Mouse (Mus musculus) hindbrain, embryonic 16.5 days (tissue): Measurements from ENCODE around the gene Zfp704. TPM values are rescaled to one million over a fixed set of nuclear protein-coding genes. Genes with fewer than 3 reads are reported as not detected.

Experiments
- ATAC-seq: fragments of 200-750 bp; cut with Nextera tagmentation; 2 replicates; pipeline ENCODE4 v1.8.0; 2017; ENCODE audit warnings: moderate TSS enrichment, moderate library complexity
- H3K27ac ChIP-seq: fragments of 300-500 bp; sonication (generic); 2 replicates; pipeline ENCODE4 v1.5.1; 2014; ENCODE audit warnings: low read depth, mild to moderate bottlenecking, control low read depth, low read length, moderate library complexity
- H3K27me3 ChIP-seq: fragments of 300-500 bp; sonication (generic); replicated peaks from 2 replicates; pipeline ENCODE4 v1.6.1; 2014; ENCODE audit warnings: low read length; ENCODE audit not compliant: control insufficient read depth, insufficient read depth
- H3K36me3 ChIP-seq: fragments of 300-500 bp; sonication (generic); 2 replicates; pipeline ENCODE4 v1.6.1; 2014; ENCODE audit warnings: mild to moderate bottlenecking, low read length, moderate library complexity, mixed read lengths; ENCODE audit not compliant: control insufficient read depth, insufficient read depth
- H3K4me1 ChIP-seq: fragments of 300-500 bp; sonication (generic); 2 replicates; pipeline ENCODE4 v1.6.1; 2014; ENCODE audit warnings: low read depth, low read length; ENCODE audit not compliant: control insufficient read depth, insufficient read depth
- H3K4me2 ChIP-seq: fragments of 300-500 bp; sonication (generic); 2 replicates; pipeline ENCODE4 v1.6.1; 2014; ENCODE audit warnings: mild to moderate bottlenecking, low read length, control low read depth, moderate library complexity
- H3K4me3 ChIP-seq: fragments of 300-500 bp; sonication (generic); 2 replicates; pipeline ENCODE4 v1.5.1; 2014; ENCODE audit warnings: mild to moderate bottlenecking, low read length, control low read depth, moderate library complexity
- H3K9ac ChIP-seq: fragments of 300-500 bp; sonication (generic); 2 replicates; pipeline ENCODE4 v1.6.1; 2014; ENCODE audit warnings: low read depth, mild to moderate bottlenecking, control low read depth, low read length, moderate library complexity
- H3K9me3 ChIP-seq: fragments of 300-500 bp; sonication (generic); 2 replicates; pipeline ENCODE4 v1.6.1; 2014; ENCODE audit warnings: mild to moderate bottlenecking, low read length, moderate library complexity; ENCODE audit not compliant: control insufficient read depth
- WGBS: fragments of 180-500 bp; shearing (Covaris S2); extraction: QIAGEN DNeasy Blood & Tissue Kit; methylation state at CpG from one replicate; pipeline ENCODE4 v1.1.7; 2014; 5-methylcytosine and 5-hydroxymethylcytosine counted together
- polyA plus RNA-seq: library from polyadenylated mRNA; unstranded; fragments of >200 nt; fragmentation: Nextera tagmentation; extraction: Ambion mirVana; gene quantifications from 2 replicates; pipeline ENCODE4 v1.2.1, GENCODE M21; 2015

The Zfp704 gene
- polyA plus RNA-seq, 1 experiment from 2014 or later = 13.3 TPM

DNA sequence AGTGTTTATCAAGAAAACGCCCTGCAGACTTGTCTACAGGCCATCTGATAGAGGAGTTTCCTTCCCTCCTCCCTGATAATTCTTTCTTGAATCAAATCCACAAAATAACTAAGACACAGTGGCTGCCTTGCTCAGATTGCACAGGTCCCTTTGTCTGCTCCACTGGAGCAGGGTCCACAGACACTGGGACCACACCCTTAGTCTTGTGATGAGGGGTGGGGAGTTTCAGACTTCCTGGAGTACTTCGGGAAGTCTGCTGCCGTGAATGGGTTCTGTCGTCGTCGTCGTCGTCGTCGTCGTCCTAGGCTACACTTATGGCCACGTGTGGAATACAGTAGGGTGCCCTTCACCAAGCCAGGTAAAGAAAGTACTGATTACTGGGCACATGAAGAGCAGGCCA lies 4.8 kb upstream of the Zfp704 start:
- Histone ChIP-seq H3K27me3 (no peaks in the 10 kb centered on the region), H3K4me3 (no peak overlapping the region), H3K27ac (no peak overlapping the region), H3K4me2 (no peak overlapping the region), H3K9me3 (no peaks in the 10 kb centered on the region), H3K9ac (no peak overlapping the region), H3K36me3 (no peaks in the 10 kb centered on the region), H3K4me1 (peaks cover 3% of the 10 kb centered on the region; the same call in 1 of the 2 replicates)
- no peak for ATAC-seq
- WGBS = 75% methylated on average over 12 of the region's 12 CpGs

DNA sequence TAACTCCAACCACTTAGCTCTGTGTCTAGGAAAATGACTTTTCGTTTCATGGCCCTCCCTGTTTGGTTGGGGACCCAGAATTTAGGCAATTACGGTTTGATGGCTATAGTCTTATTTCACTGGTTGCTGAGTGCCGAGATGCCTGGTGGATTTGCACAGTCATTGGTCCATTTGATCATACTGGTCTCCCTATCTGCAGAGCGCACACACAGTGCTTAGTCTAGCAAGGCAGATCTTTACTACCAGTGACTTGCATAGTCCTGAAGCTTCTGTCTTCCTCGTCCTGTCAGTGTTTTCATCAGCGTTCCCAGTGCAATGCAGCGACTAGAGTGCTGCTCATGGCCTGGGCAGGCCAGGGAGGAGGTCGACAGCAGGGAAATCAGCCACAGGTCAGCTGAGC lies 4.1 kb upstream of the Zfp704 start:
- Histone ChIP-seq H3K36me3 (no peaks in the 10 kb centered on the region), H3K27me3 (no peaks in the 10 kb centered on the region), H3K4me3 (no peak overlapping the region), H3K4me1 (peaks cover 3% of the 10 kb centered on the region; the same call in 1 of the 2 replicates), H3K9ac (no peak overlapping the region), H3K4me2 (no peak overlapping the region), H3K9me3 (no peaks in the 10 kb centered on the region), H3K27ac (no peak overlapping the region)
- 82% methylated on average over 8 of the region's 8 CpGs for WGBS
- no peak for ATAC-seq

DNA sequence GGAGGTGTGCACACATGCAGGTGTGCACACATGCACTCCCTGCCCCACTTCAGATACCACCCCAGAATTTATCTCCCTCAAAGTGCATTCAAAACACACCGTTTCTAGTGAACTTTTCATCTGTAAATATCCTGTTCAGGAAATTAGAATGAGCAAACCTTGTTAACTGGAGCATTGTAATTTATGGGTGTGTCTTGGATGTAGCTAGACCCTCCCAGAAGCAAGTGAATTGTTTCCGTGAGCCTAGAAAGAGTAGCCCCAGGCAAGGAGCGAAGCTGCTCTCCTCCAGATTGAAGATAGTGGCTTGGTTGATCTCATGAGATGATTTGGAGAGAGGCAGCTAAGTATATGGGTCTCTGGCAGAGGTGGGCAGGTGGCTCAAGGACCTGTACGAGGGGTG lies 1.3 kb upstream of the Zfp704 start:
- Histone ChIP-seq H3K27me3 (no peaks in the 10 kb centered on the region), H3K4me2 (no peak overlapping the region), H3K4me1 (peaks cover 18% of the 10 kb centered on the region), H3K36me3 (no peaks in the 10 kb centered on the region), H3K9me3 (no peaks in the 10 kb centered on the region), H3K4me3 (no peak overlapping the region), H3K9ac (no peak overlapping the region), H3K27ac (no peak overlapping the region)
- 74% methylated on average over 4 of the region's 4 CpGs for WGBS
- ATAC-seq = no peak

DNA sequence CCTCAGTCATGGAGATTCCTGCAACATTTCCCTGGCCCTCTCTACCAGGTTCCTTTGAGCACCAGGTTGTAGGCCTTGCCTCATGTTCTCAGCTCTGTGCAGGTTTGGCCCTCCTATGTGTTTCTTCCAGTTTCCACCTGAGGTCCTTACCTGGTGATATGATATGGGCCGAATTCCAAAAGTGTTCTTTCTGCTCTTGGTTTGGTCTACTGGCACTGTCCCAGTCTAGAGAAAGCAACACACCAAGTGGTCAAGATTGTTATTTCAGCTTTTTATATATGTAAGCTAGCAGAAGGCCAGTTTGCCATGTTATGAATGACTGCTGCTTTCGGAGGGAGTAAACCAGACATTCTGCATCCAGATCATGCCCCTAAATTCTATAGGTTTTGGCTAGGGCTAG lies 541 bp upstream of the Zfp704 start:
- Histone ChIP-seq H3K9me3 (no peaks in the 10 kb centered on the region), H3K36me3 (no peaks in the 10 kb centered on the region), H3K4me2 (peak overlapping the region; percentile 80), H3K9ac (no peak overlapping the region), H3K27me3 (no peaks in the 10 kb centered on the region), H3K4me3 (peak overlapping the region; percentile 84), H3K4me1 (peaks cover 24% of the 10 kb centered on the region), H3K27ac (peak overlapping the region; percentile 97)
- 86% methylated on average over 2 of the region's 2 CpGs for WGBS
- no peak for ATAC-seq

- ATAC-seq = peak; percentile 35
- H3K9ac ChIP-seq = peak overlapping the region; percentile 94
- under 1% methylated on average over 74 of the region's 94 CpGs for WGBS
- peak overlapping the region; percentile 84 for H3K4me3 ChIP-seq
- H3K9me3 ChIP-seq = no peaks in the 10 kb centered on the region
- peaks cover 24% of the 10 kb centered on the region for H3K4me1 ChIP-seq
- H3K27ac ChIP-seq = peak overlapping the region; percentile 97
- no peaks in the 10 kb centered on the region for H3K27me3 ChIP-seq
- no peaks in the 10 kb centered on the region for H3K36me3 ChIP-seq
- peak overlapping the region; percentile 80 for H3K4me2 ChIP-seq
Observed at GRCm38 (mm10) chr3:9608906-9609580, 842 bp downstream of the Zfp704 start.

GRCm38 (mm10) chr3:9608441-9608905 lies 1.4 kb downstream of the Zfp704 start:
- Histone ChIP-seq H3K4me2 (peak overlapping the region; percentile 80), H3K4me1 (peaks cover 27% of the 10 kb centered on the region), H3K27me3 (no peaks in the 10 kb centered on the region), H3K9me3 (no peaks in the 10 kb centered on the region), H3K27ac (peak overlapping the region; percentile 97), H3K9ac (peak overlapping the region; percentile 94), H3K4me3 (peak overlapping the region; percentile 84), H3K36me3 (no peaks in the 10 kb centered on the region)
- under 1% methylated on average over 16 of the region's 16 CpGs for WGBS
- ATAC-seq = peak; percentile 43

GRCm38 (mm10) chr3:9607686-9608085 lies 2.2 kb downstream of the Zfp704 start:
- Histone ChIP-seq H3K9me3 (no peaks in the 10 kb centered on the region), H3K4me2 (peak overlapping the region; percentile 80), H3K4me1 (peaks cover 27% of the 10 kb centered on the region), H3K9ac (0 out of 2 replicates have a peak overlapping the region, but pooled peaks have one; percentile 11), H3K4me3 (peak overlapping the region; percentile 84), H3K27ac (no peak overlapping the region), H3K27me3 (no peaks in the 10 kb centered on the region), H3K36me3 (no peaks in the 10 kb centered on the region)
- ATAC-seq = no peak
- 22% methylated on average over 5 of the region's 5 CpGs for WGBS

DNA sequence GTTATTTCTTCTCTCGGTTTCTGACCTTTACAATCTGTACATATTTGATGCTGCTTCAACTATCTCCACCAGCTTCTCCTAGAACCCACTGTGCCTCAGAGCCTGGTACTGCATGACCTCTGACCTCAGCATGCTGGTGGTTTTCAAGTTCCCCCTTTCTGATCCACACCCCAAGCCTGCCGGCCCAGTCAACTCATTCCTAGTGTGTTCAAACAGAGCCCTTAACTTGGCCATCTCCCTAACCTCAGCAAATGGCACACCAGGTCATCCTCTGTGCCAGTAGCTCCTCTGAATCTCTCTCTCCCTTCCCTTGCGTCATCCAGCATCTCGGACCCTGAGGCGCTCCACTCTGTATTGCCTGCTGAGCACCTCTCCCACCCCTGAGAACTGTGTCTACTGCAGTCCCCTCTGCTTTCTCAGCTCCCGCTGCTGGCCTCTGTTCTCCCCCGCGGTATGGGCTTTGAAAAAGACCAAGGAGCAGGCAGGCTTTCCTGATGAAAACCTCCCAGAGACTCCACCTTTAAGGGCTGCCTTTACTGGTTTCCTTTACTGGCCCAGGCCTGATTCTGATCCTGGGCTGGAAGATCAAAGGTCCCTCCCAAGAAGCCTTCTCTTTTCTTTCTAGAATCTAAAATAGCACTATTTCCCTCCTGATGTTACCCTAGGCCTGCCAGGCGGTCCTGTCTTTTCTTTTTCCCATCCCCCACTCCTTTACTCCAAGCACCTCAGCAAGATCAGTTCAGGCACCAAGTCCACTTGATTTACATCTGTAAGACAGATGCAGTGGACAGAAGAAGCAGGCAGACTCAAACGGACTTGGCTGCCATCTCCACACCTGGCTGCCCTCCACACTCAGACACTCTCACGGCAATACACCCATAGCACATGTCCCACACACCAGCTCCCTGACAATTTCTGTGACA lies 3.8 kb downstream of the Zfp704 start:
- Histone ChIP-seq H3K9me3 (no peaks in the 10 kb centered on the region), H3K4me3 (no peak overlapping the region), H3K36me3 (no peaks in the 10 kb centered on the region), H3K4me2 (peak overlapping the region; percentile 16; the same call in 1 of the 2 replicates), H3K9ac (no peak overlapping the region), H3K27ac (no peak overlapping the region), H3K27me3 (no peaks in the 10 kb centered on the region), H3K4me1 (peaks cover 27% of the 10 kb centered on the region)
- ATAC-seq = no peak
- WGBS = 25% methylated on average over 11 of the region's 11 CpGs

GRCm38 (mm10) chr3:9604941-9605340 lies 4.9 kb downstream of the Zfp704 start:
- no peak overlapping the region for H3K4me2 ChIP-seq
- H3K9ac ChIP-seq = no peak overlapping the region
- no peaks in the 10 kb centered on the region for H3K27me3 ChIP-seq
- H3K9me3 ChIP-seq = no peaks in the 10 kb centered on the region
- H3K4me1 ChIP-seq = peaks cover 24% of the 10 kb centered on the region
- H3K27ac ChIP-seq = no peak overlapping the region
- no peaks in the 10 kb centered on the region for H3K36me3 ChIP-seq
- ATAC-seq = no peak
- H3K4me3 ChIP-seq = no peak overlapping the region
- 85% methylated on average over 7 of the region's 7 CpGs for WGBS
